Mouse (Mus musculus) central nervous system, embryonic 11.5 days (tissue): ENCODE data around the gene Sult4a1. TPM values are rescaled to one million over a fixed set of nuclear protein-coding genes. Genes with fewer than 3 reads are reported as not detected.

Source experiments
- polyA plus RNA-seq: library from polyadenylated mRNA; depleted of rRNA; stranded (reverse); fragments of >200 nt; gene quantifications from 2 replicates; pipeline ENCODE4 v1.2.3, GENCODE M21; 2012; rRNA removed

Sult4a1 gene
- polyA plus RNA-seq: 12.6 and 13.2 TPM in 2 replicates

DNA sequence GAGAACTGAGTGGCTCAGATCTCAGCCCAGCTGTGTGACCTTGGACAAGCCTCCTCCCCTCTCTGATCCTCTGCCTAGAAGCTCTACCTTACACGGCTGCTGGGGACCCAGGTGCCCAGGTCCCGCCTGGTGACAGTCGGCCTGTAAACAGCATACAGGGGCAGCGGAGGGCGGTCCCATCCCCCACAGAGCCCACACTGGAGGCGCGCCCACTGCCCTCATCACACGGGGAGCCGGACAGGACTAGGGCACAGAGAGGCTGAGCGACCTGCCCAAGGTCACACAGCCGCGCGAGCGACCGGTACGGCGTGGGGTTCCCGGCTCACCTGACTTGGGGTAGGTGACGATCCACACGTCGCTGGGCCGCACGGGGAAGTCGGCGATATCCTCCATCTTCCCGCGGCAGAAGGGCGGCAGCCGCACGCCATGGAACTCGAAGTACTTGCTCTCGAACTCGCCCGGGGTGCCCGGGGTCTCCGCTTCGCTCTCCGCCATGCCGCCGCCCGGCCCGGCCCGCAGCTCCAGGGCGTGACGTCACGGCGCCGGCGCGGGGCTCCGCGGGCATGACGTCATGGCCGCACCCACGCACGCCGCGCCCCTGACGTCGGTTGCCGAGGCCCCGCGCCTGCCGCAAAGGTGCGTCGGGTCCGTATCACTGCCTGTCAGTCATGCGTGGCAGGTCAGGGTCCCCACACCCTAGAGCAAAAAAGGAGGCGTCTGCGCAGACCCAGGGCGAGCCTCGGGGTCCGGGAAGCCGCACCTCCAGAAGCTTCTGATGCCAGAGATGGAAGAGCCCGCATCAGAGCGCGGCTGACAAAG lies at the start of gene Sult4a1:
Gene Sult4a1, minus strand, starts transcription at position 650 of the 819 bp plus-strand sequence.

DNA sequence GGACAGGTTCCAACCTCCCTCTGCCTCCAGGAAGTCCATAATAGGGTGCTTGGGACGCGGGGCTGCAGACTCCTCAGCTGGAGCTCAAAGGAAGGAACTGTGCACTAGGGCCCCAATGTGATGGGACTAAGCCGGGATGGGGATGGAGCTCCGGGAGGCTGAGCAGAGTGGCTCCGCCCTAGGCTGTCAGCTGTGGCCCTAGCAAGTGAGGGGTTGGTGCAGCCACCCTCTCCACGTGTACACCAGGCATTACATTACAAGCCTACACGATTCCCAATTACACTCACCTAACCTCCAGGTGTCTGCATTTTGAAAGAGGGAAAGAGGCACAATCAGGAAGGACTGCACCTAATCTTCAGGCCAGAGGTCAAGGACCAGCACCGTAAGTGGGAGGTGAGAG lies 17.5 kb upstream of the Sult4a1 start, which contains the start of gene Pnpla5:
Gene Pnpla5, minus strand, starts transcription at position 101 of the 400 bp plus-strand sequence.

DNA sequence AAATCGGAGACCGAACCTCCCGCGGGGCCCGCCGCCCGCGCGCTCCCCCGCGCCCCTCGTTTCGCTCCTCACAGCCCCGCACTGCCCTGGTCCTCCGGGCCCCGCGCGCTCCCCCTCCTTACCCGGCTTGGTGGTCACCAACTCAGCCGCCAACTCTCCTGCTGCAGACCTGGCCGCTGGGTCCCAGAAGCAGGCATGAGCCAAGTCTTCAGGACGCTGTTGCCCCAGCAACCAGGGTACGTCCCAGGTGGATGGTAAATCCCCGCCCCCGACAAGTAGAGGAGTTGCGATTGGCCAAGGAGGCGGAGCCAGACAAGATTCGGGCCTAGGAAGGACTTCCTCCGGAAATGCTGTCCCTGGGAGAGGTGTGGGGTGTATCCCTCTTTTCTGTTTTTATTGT lies 40.4 kb downstream of the Sult4a1 start, which contains the start of gene Efcab6:
Gene Efcab6, minus strand, starts transcription at position 240 of the 400 bp plus-strand sequence.

Other genes with a start within 250 kb of the Sult4a1 start
- 0.12 and 0.20 TPM in 2 replicates for gene Efcab6, start 40.4 kb downstream of the Sult4a1 start, polyA plus RNA-seq
- not detected in 2 replicates for gene Pnpla5, start 17.4 kb upstream of the Sult4a1 start, polyA plus RNA-seq
- gene Pnpla3, start 62.1 kb upstream of the Sult4a1 start, polyA plus RNA-seq: 3.8 and 4.1 TPM in 2 replicates
- 27.4 and 28.7 TPM in 2 replicates for gene Samm50, start 86.5 kb upstream of the Sult4a1 start, polyA plus RNA-seq
- 19.6 and 25.3 TPM in 2 replicates for gene Parvb, start 126.3 kb upstream of the Sult4a1 start, polyA plus RNA-seq
- gene Parvg, start 218.3 kb upstream of the Sult4a1 start, polyA plus RNA-seq: 1.5 TPM in 2 replicates